In the genomic region with DNA sequence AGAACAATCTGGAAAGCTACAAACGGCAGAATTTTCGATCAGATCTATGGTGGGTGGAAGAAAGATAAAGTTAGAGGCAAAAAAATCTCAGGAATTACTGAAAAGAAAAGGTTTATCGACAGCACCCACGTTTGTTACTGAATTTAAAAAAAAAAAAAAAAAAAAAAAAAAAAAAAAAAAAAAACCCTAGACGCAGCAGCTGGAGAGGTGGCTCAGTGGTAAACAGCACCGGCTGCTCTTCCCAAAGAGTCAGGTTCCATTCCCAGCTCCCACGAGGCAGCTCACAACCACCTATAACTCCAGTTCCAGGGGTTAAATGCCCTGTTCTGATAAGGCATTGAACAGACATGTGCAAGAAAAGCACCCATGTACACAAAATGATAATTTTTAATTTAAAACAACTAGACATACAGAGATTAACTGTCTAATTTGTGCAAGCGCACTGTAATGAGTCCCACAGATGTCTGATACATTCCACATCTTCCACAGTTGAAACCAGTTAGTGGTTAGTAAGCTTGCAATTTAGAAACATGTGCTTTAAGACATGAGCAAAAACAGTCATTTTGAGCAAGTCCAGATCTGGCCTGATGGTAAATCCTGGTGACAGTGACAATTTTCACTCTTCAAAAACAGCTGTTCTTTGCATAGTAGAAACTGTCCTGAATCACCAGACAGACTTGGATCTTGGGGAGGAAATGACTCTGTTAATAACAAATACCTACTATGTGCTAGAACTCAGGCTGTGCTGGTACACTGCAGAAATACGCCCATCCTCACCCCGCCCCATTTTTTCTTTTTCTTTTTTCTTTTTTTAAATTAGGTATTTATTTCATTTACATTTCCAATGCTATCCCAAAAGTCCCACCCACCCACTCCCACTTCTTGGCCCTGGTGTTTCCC, we compare ENCODE assay signal across 16 mouse cellular contexts.
A peak's percentile ranks its signal among the peaks of the same experiment; 100 is the strongest.
DNase-seq lines count a peak whose midpoint lies in the region; ATAC-seq and TF ChIP-seq lines count a peak whose summit lies in the region.
"Had no signal": no experiment of that assay in that cellular context is flagged by ENCODE, and none has a peak within 500 bp of the region (broad histone marks: within the 10 kb centered on the region; RNA-seq: fewer than 3 reads in every experiment).

No protein-coding gene starts in this region.

- H3K27me3 ChIP-seq in CH12.LX (replicated peaks): no peaks in the 10 kb centered on the region
- no peaks in the 10 kb centered on the region for H3K27me3 ChIP-seq in embryonic facial prominence, embryonic 10.5 days (replicated peaks; ENCODE audit: low read depth, poor library complexity, severe bottlenecking)
- H3K27me3 ChIP-seq in limb, embryonic 12.5 days: no peaks in the 10 kb centered on the region
- H3K27me3 ChIP-seq: embryonic facial prominence, embryonic 15.5 days; forebrain, embryonic 12.5 days; heart, embryonic 12.5 days had no signal

- dilution Hi-C loops in CH12.LX (cut with MboI; ENCODE audit: extremely low pct_ligation_motif_present, extremely low pct_unique_long_range_greater_than_20kb, low sequenced_read_pairs): no loop called here

- TF ChIP-seq CTCF in CH12.LX (conservative IDR thresholded peaks at IDR 0.05 in 1 of 2, IDR thresholded peaks at IDR 0.05 in 1 of 2; ENCODE audit: low read depth in 2 of 2, low read length in 2 of 2): no peak

- H3K36me3 ChIP-seq in CH12.LX (replicated peaks in 1 of 2; ENCODE audit: control insufficient read depth in 1 of 2, insufficient read depth in 1 of 2, low read length in 1 of 2): no peaks in the 10 kb centered on the region
- no peaks in the 10 kb centered on the region for H3K36me3 ChIP-seq in embryonic facial prominence, embryonic 10.5 days (replicated peaks)
- H3K36me3 ChIP-seq in limb, embryonic 12.5 days: no peaks in the 10 kb centered on the region
- H3K36me3 ChIP-seq: embryonic facial prominence, embryonic 15.5 days; forebrain, embryonic 12.5 days; G1E; heart, embryonic 12.5 days; hindbrain, embryonic 10.5 days had no signal

- no peak overlapping the region for H3K9ac ChIP-seq in CH12.LX (ENCODE audit: insufficient read depth, low read depth)
- no peak overlapping the region for H3K9ac ChIP-seq in limb, embryonic 12.5 days (replicated peaks)
- H3K9ac ChIP-seq: embryonic facial prominence, embryonic 15.5 days; forebrain, embryonic 12.5 days; heart, embryonic 12.5 days; hindbrain, embryonic 14.5 days had no signal

- peak; percentile 62; the same call in 1 of the 2 replicates for ATAC-seq in limb, embryonic 12.5 days (ENCODE audit: insufficient number of reproducible peaks, insufficient read depth, low FRiP score, low TSS enrichment, low read depth)
- ATAC-seq in erythroid progenitor cell, adult 5-6 weeks (replicated peaks; ENCODE audit: low FRiP score, poor library complexity, severe bottlenecking): no peak

- H3K79me2 ChIP-seq in CH12.LX (replicated peaks; ENCODE audit: control insufficient read depth, extremely low read depth, insufficient read depth, poor library complexity, severe bottlenecking): no peaks in the 10 kb centered on the region

- H3K4me2 ChIP-seq in CH12.LX (ENCODE audit: insufficient read depth, low read depth, poor library complexity, severe bottlenecking): peak overlapping the region; percentile 90
- peak overlapping the region; percentile 42; the same call in 1 of the 2 replicates for H3K4me2 ChIP-seq in limb, embryonic 12.5 days
- H3K4me2 ChIP-seq: forebrain, embryonic 12.5 days; heart, embryonic 12.5 days; hindbrain, embryonic 14.5 days had no signal

- no peak overlapping the region for H3K27ac ChIP-seq in CH12.LX (ENCODE audit: insufficient read depth, low read depth)
- H3K27ac ChIP-seq in embryonic facial prominence, embryonic 10.5 days (replicated peaks): no peak overlapping the region
- 0 out of 2 replicates have a peak overlapping the region, but pooled peaks have one; percentile 57 for H3K27ac ChIP-seq in limb, embryonic 12.5 days
- H3K27ac ChIP-seq: embryonic facial prominence, embryonic 15.5 days; forebrain, embryonic 12.5 days; hindbrain, embryonic 10.5 days; hindbrain, embryonic 14.5 days had no signal

- H3K4me1 ChIP-seq in CH12.LX (ENCODE audit: control insufficient read depth in 1 of 2, insufficient read depth in 2 of 2): peaks cover 0 to 13% of the 10 kb centered on the region in 2 experiments; a peak in 2 of 4 replicates
- peaks cover 17% of the 10 kb centered on the region for H3K4me1 ChIP-seq in embryonic facial prominence, embryonic 10.5 days
- H3K4me1 ChIP-seq in limb, embryonic 12.5 days (replicated peaks): peaks cover 18% of the 10 kb centered on the region
- H3K4me1 ChIP-seq: forebrain, embryonic 12.5 days; hindbrain, embryonic 10.5 days had no signal

- H3K9me3 ChIP-seq in CH12.LX (replicated peaks; ENCODE audit: low read length): no peaks in the 10 kb centered on the region
- no peaks in the 10 kb centered on the region for H3K9me3 ChIP-seq in embryonic facial prominence, embryonic 10.5 days
- H3K9me3 ChIP-seq in limb, embryonic 12.5 days: no peaks in the 10 kb centered on the region
- H3K9me3 ChIP-seq: embryonic facial prominence, embryonic 15.5 days; forebrain, embryonic 12.5 days; G1E; heart, embryonic 12.5 days; hindbrain, embryonic 10.5 days had no signal

- in situ Hi-C loops in CH12.LX (cut with MboI; ENCODE audit: low pct_ligation_motif_present, low pct_unique_long_range_greater_than_20kb, low sequenced_read_pairs): no loop called here

- peak; percentile 61; the same call in 1 of the 2 replicates for TF ChIP-seq EP300 in CH12.LX (IDR thresholded peaks at IDR 0.05; ENCODE audit: low read length)

- no peak for TF ChIP-seq RAD21 in CH12.LX (IDR thresholded peaks at IDR 0.05; ENCODE audit: low read depth, low read length)

- no peak for TF ChIP-seq POLR2A in CH12.LX (IDR thresholded peaks at IDR 0.05; ENCODE audit: low read depth, low read length)

- no peak for DNase-seq in CH12.LX (ENCODE audit: extremely low read depth)
- DNase-seq in embryonic facial prominence, embryonic 10.5 days (ENCODE audit: low spot score): peak; percentile 22
- peak; percentile 46 for DNase-seq in forelimb bud, embryonic 11.5 days (ENCODE audit: low read depth, low spot score)
- DNase-seq in testis, postnatal 10 days (ENCODE audit: low spot score): no peak
- no peak for DNase-seq in ovary, postnatal 36 days (ENCODE audit: low spot score)
- DNase-seq in layer of hippocampus, postnatal 36 days: no peak
- DNase-seq: gastrocnemius, postnatal 25 days had no signal

- H3K4me3 ChIP-seq in CH12.LX (replicated peaks in 1 of 3; ENCODE audit: low read depth in 2 of 3, low read length in 2 of 3, poor library complexity in 1 of 3): no peak overlapping the region
- H3K4me3 ChIP-seq in embryonic facial prominence, embryonic 10.5 days: no peak overlapping the region
- H3K4me3 ChIP-seq in limb, embryonic 12.5 days (replicated peaks): no peak overlapping the region
- H3K4me3 ChIP-seq: embryonic facial prominence, embryonic 15.5 days; erythroblast, embryonic 14.5 days; forebrain, embryonic 12.5 days; heart, embryonic 12.5 days; hindbrain, embryonic 10.5 days had no signal

- WGBS in embryonic facial prominence, embryonic 10.5 days: 61% methylated on average over 10 of the region's 10 CpGs
- 47% methylated on average over 10 of the region's 10 CpGs for WGBS in limb, embryonic 12.5 days

TF ChIP-seq in CH12.LX, 34 proteins besides CTCF, POLR2A, EP300 and RAD21:
- peak; percentile 73 for TF ChIP-seq ZKSCAN1 (IDR thresholded peaks at IDR 0.05; ENCODE audit: borderline replicate concordance, low read depth, low read length)
- TF ChIP-seq BHLHE40 (IDR thresholded peaks at IDR 0.05; ENCODE audit: low read depth, low read length): 0 out of 2 replicates have a peak, but pooled peaks have one; percentile 29
- TF ChIP-seq ZNF384 (IDR thresholded peaks at IDR 0.05; ENCODE audit: low read depth, low read length): peak; percentile 92
- no peak for TF ChIP-seq UBTF (IDR thresholded peaks at IDR 0.05; ENCODE audit: low read depth, low read length)
- 0 out of 2 replicates have a peak, but pooled peaks have one; percentile 30 for TF ChIP-seq TCF12 (IDR thresholded peaks at IDR 0.05; ENCODE audit: low read depth, low read length)

Comparison
In these comparisons a context has a peak if more than half of its experiments do, and no peak if none do; other contexts are left out.
1. DNase-seq: peak in embryonic facial prominence, embryonic 10.5 days (single experiment) and forelimb bud, embryonic 11.5 days (single experiment); none in CH12.LX (single experiment), testis, postnatal 10 days (single experiment), ovary, postnatal 36 days (single experiment) and layer of hippocampus, postnatal 36 days (0 of 2).